Mouse (Mus musculus): ENCODE measurements around the gene Chic1. TPM values are rescaled to one million over a fixed set of nuclear protein-coding genes. Genes with fewer than 3 reads are reported as not detected.

Gene Chic1
- 7.9 and 8.3 TPM in 2 replicates for polyA plus RNA-seq (2014; fragmentation: Nextera tagmentation; extraction: Ambion mirVana)

GRCm38 (mm10) chrX:103356287-103356686 is at the start of gene Chic1:
Gene Chic1, plus strand, starts transcription at chrX:103356476.
- peak; percentile 79 for DNase-seq (ENCODE audit: low spot score)
- no peaks in the 10 kb centered on the region for H3K4me1 ChIP-seq (replicated peaks; ENCODE audit: control insufficient read depth, insufficient read depth, low read length)
- 16% methylated on average over 32 of the region's 34 CpGs for WGBS
- H3K4me2 ChIP-seq (replicated peaks): peak within 1 kb of the TSS; percentile 61
- no peaks in the 10 kb centered on the region for H3K9me3 ChIP-seq (ENCODE audit: control insufficient read depth, low read length)
- H3K9ac ChIP-seq: peak within 1 kb of the TSS; percentile 74
- peak within 1 kb of the TSS; percentile 63 for H3K4me3 ChIP-seq (replicated peaks; ENCODE audit: low read length)
- ATAC-seq (ENCODE audit: low FRiP score): peak; percentile 96
- peaks cover 79% of the 10 kb centered on the region for H3K27me3 ChIP-seq (ENCODE audit: control insufficient read depth, insufficient read depth, low read length)
- H3K36me3 ChIP-seq (replicated peaks; ENCODE audit: control insufficient read depth, insufficient read depth): no peaks in the 10 kb centered on the region
- peak within 1 kb of the TSS; percentile 81 for H3K27ac ChIP-seq

GRCm38 (mm10) chrX:103308262-103308661 is 48.0 kb upstream of the Chic1 start:
- Histone ChIP-seq H3K36me3 (replicated peaks; ENCODE audit: control insufficient read depth, insufficient read depth) (no peaks in the 10 kb centered on the region), H3K9ac (no peak overlapping the region), H3K27me3 (ENCODE audit: control insufficient read depth, insufficient read depth, low read length) (peaks cover 42% of the 10 kb centered on the region), H3K27ac (no peak overlapping the region), H3K4me3 (replicated peaks; ENCODE audit: low read length) (no peak overlapping the region), H3K9me3 (ENCODE audit: control insufficient read depth, low read length) (no peaks in the 10 kb centered on the region), H3K4me1 (replicated peaks; ENCODE audit: control insufficient read depth, insufficient read depth, low read length) (no peaks in the 10 kb centered on the region), H3K4me2 (replicated peaks) (no peak overlapping the region)
- WGBS: 74% methylated on average over 1 of the region's 1 CpGs
- ATAC-seq (ENCODE audit: low FRiP score) (no peak), DNase-seq (ENCODE audit: low spot score) (no peak)

- no peaks in the 10 kb centered on the region for H3K36me3 ChIP-seq (replicated peaks; ENCODE audit: control insufficient read depth, insufficient read depth)
- no peaks in the 10 kb centered on the region for H3K4me1 ChIP-seq (replicated peaks; ENCODE audit: control insufficient read depth, insufficient read depth, low read length)
- 82% methylated on average over 3 of the region's 3 CpGs for WGBS
- DNase-seq (ENCODE audit: low spot score) (no peak), ATAC-seq (ENCODE audit: low FRiP score) (no peak)
- no peak overlapping the region for H3K9ac ChIP-seq
- no peak overlapping the region for H3K4me3 ChIP-seq (replicated peaks; ENCODE audit: low read length)
- H3K9me3 ChIP-seq (ENCODE audit: control insufficient read depth, low read length): no peaks in the 10 kb centered on the region
- no peak overlapping the region for H3K27ac ChIP-seq
- peaks cover 40% of the 10 kb centered on the region for H3K27me3 ChIP-seq (ENCODE audit: control insufficient read depth, insufficient read depth, low read length)
- no peak overlapping the region for H3K4me2 ChIP-seq (replicated peaks)
These were observed 44.6 kb upstream of the Chic1 start for GRCm38 (mm10) chrX:103311723-103312122.

- H3K27me3 ChIP-seq (ENCODE audit: control insufficient read depth, insufficient read depth, low read length): peaks cover 47% of the 10 kb centered on the region
These were observed 42.1 kb upstream of the Chic1 start for GRCm38 (mm10) chrX:103314146-103314545.

GRCm38 (mm10) chrX:103321146-103321545 is 35.1 kb upstream of the Chic1 start, which contains the start of gene Cdx4:
Gene Cdx4, plus strand, starts transcription at chrX:103321398.
- H3K36me3 ChIP-seq (replicated peaks; ENCODE audit: control insufficient read depth, insufficient read depth): no peaks in the 10 kb centered on the region
- no peaks in the 10 kb centered on the region for H3K9me3 ChIP-seq (ENCODE audit: control insufficient read depth, low read length)
- H3K4me3 ChIP-seq (replicated peaks; ENCODE audit: low read length): peak within 1 kb of the TSS; percentile 12
- 19% methylated on average over 13 of the region's 13 CpGs for WGBS
- no peaks in the 10 kb centered on the region for H3K4me1 ChIP-seq (replicated peaks; ENCODE audit: control insufficient read depth, insufficient read depth, low read length)
- H3K9ac ChIP-seq: no peak within 1 kb of the TSS
- ATAC-seq (ENCODE audit: low FRiP score): no peak
- no peak within 1 kb of the TSS for H3K27ac ChIP-seq
- peaks cover 84% of the 10 kb centered on the region for H3K27me3 ChIP-seq (ENCODE audit: control insufficient read depth, insufficient read depth, low read length)
- H3K4me2 ChIP-seq (replicated peaks): peak within 1 kb of the TSS; percentile 40
- no peak for DNase-seq (ENCODE audit: low spot score)

More at GRCm38 (mm10) chrX:103314146-103314545, 42.1 kb upstream of the Chic1 start:
- Histone ChIP-seq H3K9ac (no peak overlapping the region), H3K4me3 (replicated peaks; ENCODE audit: low read length) (no peak overlapping the region), H3K27ac (no peak overlapping the region), H3K9me3 (ENCODE audit: control insufficient read depth, low read length) (no peaks in the 10 kb centered on the region), H3K36me3 (replicated peaks; ENCODE audit: control insufficient read depth, insufficient read depth) (no peaks in the 10 kb centered on the region), H3K4me2 (replicated peaks) (no peak overlapping the region), H3K4me1 (replicated peaks; ENCODE audit: control insufficient read depth, insufficient read depth, low read length) (no peaks in the 10 kb centered on the region)
- WGBS: 84% methylated on average over 6 of the region's 6 CpGs
- ATAC-seq (ENCODE audit: low FRiP score): no peak
- DNase-seq (ENCODE audit: low spot score): no peak

- Histone ChIP-seq H3K36me3 (replicated peaks; ENCODE audit: control insufficient read depth, insufficient read depth) (no peaks in the 10 kb centered on the region), H3K4me1 (replicated peaks; ENCODE audit: control insufficient read depth, insufficient read depth, low read length) (no peaks in the 10 kb centered on the region), H3K27ac (no peak overlapping the region), H3K9ac (no peak overlapping the region), H3K4me3 (replicated peaks; ENCODE audit: low read length) (no peak overlapping the region), H3K4me2 (replicated peaks) (no peak overlapping the region), H3K27me3 (ENCODE audit: control insufficient read depth, insufficient read depth, low read length) (peaks cover 80% of the 10 kb centered on the region), H3K9me3 (ENCODE audit: control insufficient read depth, low read length) (no peaks in the 10 kb centered on the region)
- DNase-seq (ENCODE audit: low spot score): no peak
- WGBS: 62% methylated on average over 3 of the region's 3 CpGs
- ATAC-seq (ENCODE audit: low FRiP score): no peak
These were observed 30.4 kb upstream of the Chic1 start for GRCm38 (mm10) chrX:103325900-103326299.

GRCm38 (mm10) chrX:103329386-103329785 is 26.9 kb upstream of the Chic1 start:
- Histone ChIP-seq H3K4me1 (replicated peaks; ENCODE audit: control insufficient read depth, insufficient read depth, low read length) (no peaks in the 10 kb centered on the region), H3K9me3 (ENCODE audit: control insufficient read depth, low read length) (no peaks in the 10 kb centered on the region), H3K27ac (no peak overlapping the region), H3K9ac (no peak overlapping the region), H3K4me3 (replicated peaks; ENCODE audit: low read length) (no peak overlapping the region), H3K36me3 (replicated peaks; ENCODE audit: control insufficient read depth, insufficient read depth) (no peaks in the 10 kb centered on the region), H3K27me3 (ENCODE audit: control insufficient read depth, insufficient read depth, low read length) (peaks cover 69% of the 10 kb centered on the region), H3K4me2 (replicated peaks) (no peak overlapping the region)
- no peak for DNase-seq (ENCODE audit: low spot score)
- no peak for ATAC-seq (ENCODE audit: low FRiP score)
- WGBS: 74% methylated on average over 8 of the region's 8 CpGs

GRCm38 (mm10) chrX:103331125-103331858 is 25.0 kb upstream of the Chic1 start:
- no peaks in the 10 kb centered on the region for H3K36me3 ChIP-seq (replicated peaks; ENCODE audit: control insufficient read depth, insufficient read depth)
- H3K27me3 ChIP-seq (ENCODE audit: control insufficient read depth, insufficient read depth, low read length): peaks cover 54% of the 10 kb centered on the region
- ATAC-seq (ENCODE audit: low FRiP score): no peak
- H3K9ac ChIP-seq: no peak overlapping the region
- no peaks in the 10 kb centered on the region for H3K4me1 ChIP-seq (replicated peaks; ENCODE audit: control insufficient read depth, insufficient read depth, low read length)
- WGBS: 79% methylated on average over 5 of the region's 5 CpGs
- no peak overlapping the region for H3K27ac ChIP-seq
- no peaks in the 10 kb centered on the region for H3K9me3 ChIP-seq (ENCODE audit: control insufficient read depth, low read length)
- no peak overlapping the region for H3K4me3 ChIP-seq (replicated peaks; ENCODE audit: low read length)
- no peak for DNase-seq (ENCODE audit: low spot score)
- no peak overlapping the region for H3K4me2 ChIP-seq (replicated peaks)

GRCm38 (mm10) chrX:103341369-103342113 is 14.7 kb upstream of the Chic1 start:
- Histone ChIP-seq H3K4me3 (replicated peaks; ENCODE audit: low read length) (no peak overlapping the region), H3K4me1 (replicated peaks; ENCODE audit: control insufficient read depth, insufficient read depth, low read length) (no peaks in the 10 kb centered on the region), H3K9ac (no peak overlapping the region), H3K27me3 (ENCODE audit: control insufficient read depth, insufficient read depth, low read length) (peaks cover 42% of the 10 kb centered on the region), H3K9me3 (ENCODE audit: control insufficient read depth, low read length) (no peaks in the 10 kb centered on the region), H3K4me2 (replicated peaks) (no peak overlapping the region), H3K36me3 (replicated peaks; ENCODE audit: control insufficient read depth, insufficient read depth) (no peaks in the 10 kb centered on the region), H3K27ac (no peak overlapping the region)
- 54% methylated on average over 3 of the region's 3 CpGs for WGBS
- DNase-seq (ENCODE audit: low spot score): no peak
- ATAC-seq (ENCODE audit: low FRiP score): no peak
